Mouse (Mus musculus) heart, embryonic 12.5 days (tissue): ENCODE measurements around the gene Tmed6. TPM values are rescaled to one million over a fixed set of nuclear protein-coding genes. Genes with fewer than 3 reads are reported as not detected.

Experiments used
- ATAC-seq: fragments of 200-750 bp; cut with Nextera tagmentation; 2 replicates; pipeline ENCODE4 v1.8.0; 2017; ENCODE audit warnings: moderate TSS enrichment, moderate library complexity; ENCODE audit not compliant: insufficient number of reproducible peaks, low FRiP score
- H3K27ac ChIP-seq: fragments of 300-500 bp; sonication (generic); 2 replicates; pipeline ENCODE4 v1.5.1; 2016; ENCODE audit warnings: mild to moderate bottlenecking, moderate library complexity; ENCODE audit not compliant: poor library complexity, severe bottlenecking
- H3K27me3 ChIP-seq: fragments of 300-500 bp; sonication (generic); replicated peaks from 2 replicates; pipeline ENCODE4 v1.6.1; 2016; ENCODE audit warnings: mild to moderate bottlenecking, moderate library complexity
- H3K36me3 ChIP-seq: fragments of 300-500 bp; sonication (generic); 2 replicates; pipeline ENCODE4 v1.6.1; 2016; ENCODE audit warnings: mild to moderate bottlenecking, moderate library complexity
- H3K4me1 ChIP-seq: fragments of 300-500 bp; sonication (generic); replicated peaks from 2 replicates; pipeline ENCODE4 v1.6.1; 2016; ENCODE audit warnings: mild to moderate bottlenecking
- H3K4me2 ChIP-seq: fragments of 300-500 bp; sonication (generic); 2 replicates; pipeline ENCODE4 v1.6.1; 2016; ENCODE audit warnings: mild to moderate bottlenecking, moderate library complexity
- H3K4me3 ChIP-seq: fragments of 300-500 bp; sonication (generic); 2 replicates; pipeline ENCODE4 v1.5.1; 2016; ENCODE audit warnings: mild to moderate bottlenecking
- H3K9ac ChIP-seq: fragments of 300-500 bp; sonication (generic); 2 replicates; pipeline ENCODE4 v1.6.1; 2016; ENCODE audit warnings: mild to moderate bottlenecking, moderate library complexity
- H3K9me3 ChIP-seq: fragments of 300-500 bp; sonication (generic); replicated peaks from 2 replicates; pipeline ENCODE4 v1.6.1; 2016; ENCODE audit warnings: mild to moderate bottlenecking, moderate library complexity
- WGBS: fragments of 180-500 bp; shearing (Covaris S2); methylation state at CpG from one replicate; pipeline ENCODE4 v1.1.7; 2016; 5-methylcytosine and 5-hydroxymethylcytosine counted together
- polyA plus RNA-seq: library from polyadenylated mRNA; unstranded; fragments of >200 nt; fragmentation: Nextera tagmentation; extraction: Ambion mirVana; gene quantifications from 2 replicates; pipeline ENCODE4 v1.2.1, GENCODE M21; 2016

Gene Tmed6
- polyA plus RNA-seq, 1 experiment from 2014 or later = not detected

GRCm38 (mm10) chr8:107104547-107104946, 39.1 kb upstream of the Tmed6 start:
- 6% methylated on average over 4 of the region's 4 CpGs for WGBS
- H3K9me3 ChIP-seq = no peaks in the 10 kb centered on the region
- no peak overlapping the region for H3K4me2 ChIP-seq
- no peaks in the 10 kb centered on the region for H3K4me1 ChIP-seq
- no peak overlapping the region for H3K9ac ChIP-seq
- no peak overlapping the region for H3K4me3 ChIP-seq
- H3K27ac ChIP-seq = no peak overlapping the region
- no peaks in the 10 kb centered on the region for H3K36me3 ChIP-seq
- H3K27me3 ChIP-seq = no peaks in the 10 kb centered on the region
- no peak for ATAC-seq

GRCm38 (mm10) chr8:107100635-107101034, 35.2 kb upstream of the Tmed6 start:
- Histone ChIP-seq H3K9ac (no peak overlapping the region), H3K27me3 (no peaks in the 10 kb centered on the region)
- ATAC-seq = no peak

GRCm38 (mm10) chr8:107096366-107097036, 31.1 kb upstream of the Tmed6 start, which contains the start of gene Terf2:
Gene Terf2 (minus strand): TSS chr8:107096547.
- Histone ChIP-seq H3K36me3 (peaks cover 27% of the 10 kb centered on the region), H3K9me3 (no peaks in the 10 kb centered on the region), H3K27me3 (no peaks in the 10 kb centered on the region), H3K9ac (peak within 1 kb of the TSS; percentile 91), H3K27ac (peak within 1 kb of the TSS; percentile 88), H3K4me1 (peaks cover 24% of the 10 kb centered on the region), H3K4me3 (peak within 1 kb of the TSS; percentile 84), H3K4me2 (peak within 1 kb of the TSS; percentile 71)
- peak; percentile 93 for ATAC-seq
- WGBS = 3% methylated on average over 39 of the region's 39 CpGs

More at GRCm38 (mm10) chr8:107100635-107101034, 35.2 kb upstream of the Tmed6 start:
- Histone ChIP-seq H3K27ac (no peak overlapping the region), H3K9me3 (no peaks in the 10 kb centered on the region), H3K4me2 (no peak overlapping the region), H3K4me1 (peaks cover 4% of the 10 kb centered on the region), H3K4me3 (no peak overlapping the region), H3K36me3 (no peaks in the 10 kb centered on the region)
- 77% methylated on average over 2 of the region's 2 CpGs for WGBS

GRCm38 (mm10) chr8:107095717-107096365, 30.4 kb upstream of the Tmed6 start:
- ATAC-seq = peak; percentile 89; the same call in 1 of the 2 replicates
- 1% methylated on average over 48 of the region's 53 CpGs for WGBS
- H3K27ac ChIP-seq = peak overlapping the region; percentile 88
- no peaks in the 10 kb centered on the region for H3K27me3 ChIP-seq
- peaks cover 24% of the 10 kb centered on the region for H3K4me1 ChIP-seq
- no peaks in the 10 kb centered on the region for H3K9me3 ChIP-seq
- H3K4me3 ChIP-seq = peak overlapping the region; percentile 84
- H3K9ac ChIP-seq = peak overlapping the region; percentile 91
- peak overlapping the region; percentile 71 for H3K4me2 ChIP-seq
- peaks cover 32% of the 10 kb centered on the region for H3K36me3 ChIP-seq

- no peaks in the 10 kb centered on the region for H3K27me3 ChIP-seq
- no peak overlapping the region for H3K9ac ChIP-seq
- H3K36me3 ChIP-seq = peaks cover 79% of the 10 kb centered on the region
- H3K4me3 ChIP-seq = no peak overlapping the region
- no peak overlapping the region for H3K27ac ChIP-seq
- 91% methylated on average over 7 of the region's 7 CpGs for WGBS
- H3K4me1 ChIP-seq = peaks cover 20% of the 10 kb centered on the region
- H3K4me2 ChIP-seq = no peak overlapping the region
- ATAC-seq = no peak
- 0 out of 2 replicates have a peak, but pooled peaks cover 6% of the 10 kb centered on the region for H3K9me3 ChIP-seq
Measured at GRCm38 (mm10) chr8:107090531-107090930, 25.1 kb upstream of the Tmed6 start.

- Histone ChIP-seq H3K4me2 (no peak overlapping the region), H3K4me1 (0 out of 2 replicates have a peak, but pooled peaks cover 4% of the 10 kb centered on the region), H3K27me3 (no peaks in the 10 kb centered on the region), H3K4me3 (no peak overlapping the region), H3K27ac (no peak overlapping the region), H3K36me3 (peaks cover 79% of the 10 kb centered on the region), H3K9me3 (0 out of 2 replicates have a peak, but pooled peaks cover 6% of the 10 kb centered on the region), H3K9ac (no peak overlapping the region)
- 95% methylated on average over 5 of the region's 5 CpGs for WGBS
- ATAC-seq = no peak
Measured at GRCm38 (mm10) chr8:107088526-107089063, 23.2 kb upstream of the Tmed6 start.

GRCm38 (mm10) chr8:107086018-107086417, 20.6 kb upstream of the Tmed6 start:
- Histone ChIP-seq H3K27ac (no peak overlapping the region), H3K36me3 (peaks cover 82% of the 10 kb centered on the region), H3K4me3 (no peak overlapping the region), H3K9me3 (0 out of 2 replicates have a peak, but pooled peaks cover 6% of the 10 kb centered on the region), H3K4me1 (no peaks in the 10 kb centered on the region), H3K27me3 (no peaks in the 10 kb centered on the region), H3K4me2 (no peak overlapping the region), H3K9ac (no peak overlapping the region)
- ATAC-seq = no peak
- 96% methylated on average over 5 of the region's 5 CpGs for WGBS

- no peaks in the 10 kb centered on the region for H3K4me1 ChIP-seq
- H3K36me3 ChIP-seq = peaks cover 82% of the 10 kb centered on the region
- H3K27me3 ChIP-seq = no peaks in the 10 kb centered on the region
- H3K9me3 ChIP-seq = 0 out of 2 replicates have a peak, but pooled peaks cover 6% of the 10 kb centered on the region
- no peak for ATAC-seq
- no peak overlapping the region for H3K4me2 ChIP-seq
- 95% methylated on average over 17 of the region's 17 CpGs for WGBS
- H3K4me3 ChIP-seq = no peak overlapping the region
- no peak overlapping the region for H3K9ac ChIP-seq
- no peak overlapping the region for H3K27ac ChIP-seq
Measured at GRCm38 (mm10) chr8:107085358-107085757, 19.9 kb upstream of the Tmed6 start.

- ATAC-seq = no peak
- H3K9ac ChIP-seq = no peak overlapping the region
- no peak overlapping the region for H3K4me3 ChIP-seq
- 0 out of 2 replicates have a peak, but pooled peaks cover 5% of the 10 kb centered on the region for H3K4me1 ChIP-seq
- no peaks in the 10 kb centered on the region for H3K27me3 ChIP-seq
- no peaks in the 10 kb centered on the region for H3K9me3 ChIP-seq
- peaks cover 87% of the 10 kb centered on the region for H3K36me3 ChIP-seq
- no peak overlapping the region for H3K27ac ChIP-seq
- no peak overlapping the region for H3K4me2 ChIP-seq
- 85% methylated on average over 7 of the region's 7 CpGs for WGBS
Measured at GRCm38 (mm10) chr8:107076239-107076888, 10.9 kb upstream of the Tmed6 start.

GRCm38 (mm10) chr8:107074128-107074527, 8.7 kb upstream of the Tmed6 start:
- H3K4me2 ChIP-seq = no peak overlapping the region
- H3K36me3 ChIP-seq = peaks cover 84% of the 10 kb centered on the region
- WGBS = 69% methylated on average over 1 of the region's 1 CpGs
- no peak for ATAC-seq
- no peak overlapping the region for H3K9ac ChIP-seq
- H3K9me3 ChIP-seq = no peaks in the 10 kb centered on the region
- H3K27ac ChIP-seq = no peak overlapping the region
- no peaks in the 10 kb centered on the region for H3K27me3 ChIP-seq
- H3K4me3 ChIP-seq = no peak overlapping the region
- 0 out of 2 replicates have a peak, but pooled peaks cover 5% of the 10 kb centered on the region for H3K4me1 ChIP-seq

- no peak overlapping the region for H3K4me3 ChIP-seq
- H3K27me3 ChIP-seq = no peaks in the 10 kb centered on the region
- ATAC-seq = no peak
- peaks cover 83% of the 10 kb centered on the region for H3K36me3 ChIP-seq
- H3K9ac ChIP-seq = no peak overlapping the region
- no peak overlapping the region for H3K4me2 ChIP-seq
- 81% methylated on average over 4 of the region's 4 CpGs for WGBS
- H3K4me1 ChIP-seq = 0 out of 2 replicates have a peak, but pooled peaks cover 5% of the 10 kb centered on the region
- H3K27ac ChIP-seq = no peak overlapping the region
- no peaks in the 10 kb centered on the region for H3K9me3 ChIP-seq
Measured at GRCm38 (mm10) chr8:107073706-107074105, 8.3 kb upstream of the Tmed6 start.
